Mouse (Mus musculus): ENCODE measurements around the gene Stk16.

Stk16 gene

GRCm38 (mm10) chr1:75243411-75243810 is 32.8 kb downstream of the Stk16 start:
- DNase-seq, result no peak

GRCm38 (mm10) chr1:75244175-75244826 is 33.7 kb downstream of the Stk16 start:
- no peak for DNase-seq

- DNase-seq, result no peak
These were observed 34.2 kb downstream of the Stk16 start for GRCm38 (mm10) chr1:75244836-75245235.

- DNase-seq, result no peak
These were observed 36.7 kb downstream of the Stk16 start for GRCm38 (mm10) chr1:75247071-75247930.

- no peak for DNase-seq
These were observed 37.6 kb downstream of the Stk16 start for GRCm38 (mm10) chr1:75248041-75248772.

GRCm38 (mm10) chr1:75250498-75250897 is 39.9 kb downstream of the Stk16 start:
- no peak for DNase-seq

GRCm38 (mm10) chr1:75251112-75251970 is 40.7 kb downstream of the Stk16 start:
- DNase-seq, result peak; percentile 75

- DNase-seq, result no peak
These were observed 41.7 kb downstream of the Stk16 start for GRCm38 (mm10) chr1:75252308-75252707.

- DNase-seq, result no peak
These were observed 42.4 kb downstream of the Stk16 start for GRCm38 (mm10) chr1:75253029-75253428.

GRCm38 (mm10) chr1:75253849-75254624 is 43.4 kb downstream of the Stk16 start:
- peak; percentile 76 for DNase-seq

GRCm38 (mm10) chr1:75254625-75255013 is 44.0 kb downstream of the Stk16 start:
- DNase-seq, result no peak

- DNase-seq, result no peak
These were observed 44.9 kb downstream of the Stk16 start for GRCm38 (mm10) chr1:75255516-75256046.

GRCm38 (mm10) chr1:75261278-75261677 is 50.6 kb downstream of the Stk16 start:
- no peak for DNase-seq

- peak; percentile 72 for DNase-seq
These were observed 52.6 kb downstream of the Stk16 start for GRCm38 (mm10) chr1:75262969-75263951.

- peak; percentile 87 for DNase-seq
These were observed 53.6 kb downstream of the Stk16 start, which contains the start of gene Ptprn for GRCm38 (mm10) chr1:75264091-75264880. TSS of gene Ptprn (minus strand) at chr1:75264502.

Data from right cerebral cortex, postnatal 25 days (tissue).